Mouse (Mus musculus) MEL (cell line): ENCODE data around the gene Smarca2. TPM values are rescaled to one million over a fixed set of nuclear protein-coding genes. Genes with fewer than 3 reads are reported as not detected.

ENCODE experiments used
- DNase-seq: peaks from one replicate; pipeline ENCODE4 v3.0.0; 2011; ENCODE audit warnings: low read depth, low spot score
- H3K27ac ChIP-seq: 2 replicates; pipeline ENCODE4 v1.5.1; 2012; ENCODE audit warnings: low read depth, mild to moderate bottlenecking, control low read depth, low read length, moderate library complexity; ENCODE audit not compliant: control insufficient read depth
- H3K27me3 ChIP-seq, 2 experiments: fragments of 150-350 bp in 1 of 2; sonication (generic) in 1 of 2; 2 replicates each; pipeline ENCODE4 v1.6.1; 2012; ENCODE audit warnings: low read length in 2 of 2, mild to moderate bottlenecking in 2 of 2, improper control_type of control experiment in 1 of 2, moderate library complexity in 1 of 2; ENCODE audit not compliant: insufficient read depth in 2 of 2, control insufficient read depth in 1 of 2
- H3K36me3 ChIP-seq, 2 experiments: 2 replicates each; pipeline ENCODE4 v1.6.1; 2012 to 2014; ENCODE audit warnings: low read length in 2 of 2, improper control_type of control experiment in 1 of 2, inconsistent platforms in 1 of 2, mild to moderate bottlenecking in 1 of 2; ENCODE audit not compliant: insufficient read depth in 2 of 2, control insufficient read depth in 1 of 2
- H3K4me1 ChIP-seq, 2 experiments: fragments of 150-350 bp in 1 of 2; sonication (generic) in 1 of 2; 2 replicates each; pipeline ENCODE4 v1.6.1; 2012; ENCODE audit warnings: low read length in 2 of 2, improper control_type of control experiment in 1 of 2, mild to moderate bottlenecking in 1 of 2; ENCODE audit not compliant: insufficient read depth in 2 of 2, control insufficient read depth in 1 of 2
- H3K4me3 ChIP-seq, 2 experiments: fragments of 150-350 bp in 1 of 2; sonication (generic) in 1 of 2; 2 replicates each; pipeline ENCODE4 v1.5.1; 2012; ENCODE audit warnings: low read depth in 2 of 2, low read length in 2 of 2, mild to moderate bottlenecking in 2 of 2, moderate library complexity in 2 of 2, control low read depth in 1 of 2, improper control_type of control experiment in 1 of 2; ENCODE audit not compliant: control insufficient read depth in 1 of 2, insufficient read depth in 1 of 2
- H3K79me2 ChIP-seq: 2 replicates; pipeline ENCODE4 v1.6.1; 2012; ENCODE audit warnings: mild to moderate bottlenecking, low read length, moderate library complexity; ENCODE audit not compliant: control insufficient read depth, poor library complexity, insufficient read depth
- H3K9ac ChIP-seq: 2 replicates; pipeline ENCODE4 v1.6.1; 2012; ENCODE audit warnings: low read depth, mild to moderate bottlenecking, control low read depth, low read length, moderate library complexity; ENCODE audit not compliant: control insufficient read depth, poor library complexity, severe bottlenecking
- H3K9me3 ChIP-seq: fragments of 150-350 bp; sonication (generic); replicated peaks from 2 replicates; pipeline ENCODE4 v1.6.1; 2012; ENCODE audit warnings: mild to moderate bottlenecking, low read length, improper control_type of control experiment, moderate library complexity; ENCODE audit not compliant: insufficient read depth
- BHLHE40 ChIP-seq: IDR thresholded peaks from 2 replicates; pipeline ENCODE4 v1.6.1; 2012; ENCODE audit warnings: low read depth, mild to moderate bottlenecking, inconsistent platforms, low read length, improper control_type of control experiment, borderline replicate concordance
- CHD1 ChIP-seq: IDR thresholded peaks from 2 replicates; pipeline ENCODE4 v1.6.1; 2012; ENCODE audit warnings: low read depth, mild to moderate bottlenecking, inconsistent platforms, low read length, improper control_type of control experiment
- CHD2 ChIP-seq: IDR thresholded peaks from 2 replicates; pipeline ENCODE4 v1.6.1; 2011; ENCODE audit warnings: low read length, improper control_type of control experiment
- CTCF ChIP-seq, 3 experiments: IDR thresholded peaks in 2 of 3; conservative IDR thresholded peaks in 1 of 3; 2 replicates each; pipeline ENCODE4 v1.5.1; 2011 to 2012; ENCODE audit warnings: low read length in 3 of 3, low read depth in 2 of 3, mild to moderate bottlenecking in 2 of 3, improper control_type of control experiment in 1 of 3, inconsistent platforms in 1 of 3, mixed read lengths in 1 of 3, moderate library complexity in 1 of 3; ENCODE audit not compliant: control insufficient read depth in 1 of 3, insufficient read depth in 1 of 3, poor library complexity in 1 of 3, severe bottlenecking in 1 of 3
- ELF1 ChIP-seq: IDR thresholded peaks from 2 replicates; pipeline ENCODE4 v1.6.1; 2014; ENCODE audit warnings: low read depth, mild to moderate bottlenecking, inconsistent platforms, low read length, improper control_type of control experiment, moderate library complexity
- EP300 ChIP-seq, 2 experiments: IDR thresholded peaks; 2 replicates each; pipeline ENCODE4 v1.6.1; 2011; ENCODE audit warnings: improper control_type of control experiment in 2 of 2, low read length in 2 of 2, low read depth in 1 of 2, mild to moderate bottlenecking in 1 of 2
- ETS1 ChIP-seq: IDR thresholded peaks from 2 replicates; pipeline ENCODE4 v1.6.1; 2012; ENCODE audit warnings: low read depth, mild to moderate bottlenecking, inconsistent platforms, low read length, improper control_type of control experiment, moderate library complexity
- GABPA ChIP-seq: IDR thresholded peaks from 2 replicates; pipeline ENCODE4 v1.6.1; 2012; ENCODE audit warnings: low read depth, mild to moderate bottlenecking, inconsistent platforms, low read length, improper control_type of control experiment, moderate library complexity
- GATA1 ChIP-seq: IDR thresholded peaks from 2 replicates; pipeline ENCODE4 v1.6.1; 2011; ENCODE audit warnings: low read depth, low read length, improper control_type of control experiment
- HCFC1 ChIP-seq: IDR thresholded peaks from 2 replicates; pipeline ENCODE4 v1.6.1; 2012; ENCODE audit warnings: low read depth, mild to moderate bottlenecking, inconsistent platforms, low read length, improper control_type of control experiment, moderate library complexity
- JUND ChIP-seq: IDR thresholded peaks from 2 replicates; pipeline ENCODE4 v1.6.1; 2011; ENCODE audit warnings: low read depth, mild to moderate bottlenecking, improper control_type of control experiment, low read length
- KAT2A ChIP-seq: conservative IDR thresholded peaks from 2 replicates; pipeline ENCODE4 v1.6.1; 2012; ENCODE audit warnings: low read depth, low read length, improper control_type of control experiment, inconsistent platforms
- MAFK ChIP-seq: IDR thresholded peaks from 2 replicates; pipeline ENCODE4 v1.6.1; 2011; ENCODE audit warnings: low read depth, mild to moderate bottlenecking, low read length, improper control_type of control experiment, borderline replicate concordance
- MAX ChIP-seq: IDR thresholded peaks from 2 replicates; pipeline ENCODE4 v1.6.1; 2011; ENCODE audit warnings: low read length, improper control_type of control experiment
- MAZ ChIP-seq: IDR thresholded peaks from 2 replicates; pipeline ENCODE4 v1.6.1; 2012; ENCODE audit warnings: low read depth, mild to moderate bottlenecking, inconsistent platforms, low read length, improper control_type of control experiment
- MEF2A ChIP-seq: IDR thresholded peaks from 2 replicates; pipeline ENCODE4 v1.6.1; 2014; ENCODE audit warnings: low read depth, mild to moderate bottlenecking, inconsistent platforms, low read length, improper control_type of control experiment; ENCODE audit not compliant: poor library complexity, insufficient replicate concordance, severe bottlenecking; ENCODE audit errors: extremely low read depth
- MXI1 ChIP-seq: IDR thresholded peaks from 2 replicates; pipeline ENCODE4 v1.6.1; 2011; ENCODE audit warnings: mild to moderate bottlenecking, low read depth, low read length, improper control_type of control experiment
- MYB ChIP-seq: IDR thresholded peaks from 2 replicates; pipeline ENCODE4 v1.6.1; 2011; ENCODE audit warnings: mild to moderate bottlenecking, low read depth, low read length, improper control_type of control experiment
- MYC ChIP-seq: IDR thresholded peaks from 2 replicates; pipeline ENCODE4 v1.6.1; 2011; ENCODE audit warnings: low read depth, mild to moderate bottlenecking, low read length, improper control_type of control experiment, moderate library complexity
- NELFE ChIP-seq: IDR thresholded peaks from 2 replicates; pipeline ENCODE4 v1.6.1; 2011; ENCODE audit warnings: low read depth, low read length, improper control_type of control experiment
- POLR2AphosphoS2 ChIP-seq: IDR thresholded peaks from 2 replicates; pipeline ENCODE4 v1.6.1; 2011; ENCODE audit warnings: low read length, improper control_type of control experiment
- POLR2AphosphoS5 ChIP-seq: IDR thresholded peaks from 2 replicates; pipeline ENCODE4 v1.6.1; 2012; ENCODE audit warnings: low read depth, borderline replicate concordance, mild to moderate bottlenecking, inconsistent platforms, low read length, moderate library complexity, mixed read lengths
- RAD21 ChIP-seq: IDR thresholded peaks from 2 replicates; pipeline ENCODE4 v1.6.1; 2011; ENCODE audit warnings: mild to moderate bottlenecking, low read depth, low read length, improper control_type of control experiment
- RCOR1 ChIP-seq: IDR thresholded peaks from 2 replicates; pipeline ENCODE4 v1.6.1; 2012; ENCODE audit warnings: low read depth, mild to moderate bottlenecking, inconsistent platforms, low read length, improper control_type of control experiment
- SMC3 ChIP-seq: IDR thresholded peaks from 2 replicates; pipeline ENCODE4 v1.6.1; 2011; ENCODE audit warnings: low read depth, low read length, improper control_type of control experiment
- TAL1 ChIP-seq: IDR thresholded peaks from 2 replicates; pipeline ENCODE4 v1.6.1; 2012; ENCODE audit warnings: mild to moderate bottlenecking, inconsistent platforms, low read length, moderate library complexity, mixed read lengths
- TBP ChIP-seq: IDR thresholded peaks from 2 replicates; pipeline ENCODE4 v1.8.0; 2011; ENCODE audit warnings: low read depth, low read length, improper control_type of control experiment
- TCF12 ChIP-seq: IDR thresholded peaks from 2 replicates; pipeline ENCODE4 v1.6.1; 2014; ENCODE audit warnings: low read depth, mild to moderate bottlenecking, inconsistent platforms, low read length, improper control_type of control experiment, moderate library complexity
- USF2 ChIP-seq, 2 experiments: IDR thresholded peaks; 2 replicates each; pipeline ENCODE4 v1.6.1; 2011 to 2012; ENCODE audit warnings: improper control_type of control experiment in 2 of 2, low read length in 2 of 2, borderline replicate concordance in 1 of 2, inconsistent platforms in 1 of 2, low read depth in 1 of 2, mild to moderate bottlenecking in 1 of 2; ENCODE audit not compliant: insufficient read depth in 1 of 2
- ZC3H11A ChIP-seq: IDR thresholded peaks from 2 replicates; pipeline ENCODE4 v1.6.1; 2012; ENCODE audit warnings: low read depth, mild to moderate bottlenecking, inconsistent platforms, low read length, improper control_type of control experiment
- ZKSCAN1 ChIP-seq: IDR thresholded peaks from 2 replicates; pipeline ENCODE4 v1.6.1; 2012; ENCODE audit warnings: low read depth, mild to moderate bottlenecking, inconsistent platforms, low read length, improper control_type of control experiment, moderate library complexity
- ZMIZ1 ChIP-seq: IDR thresholded peaks from 2 replicates; pipeline ENCODE4 v1.6.1; 2012; ENCODE audit warnings: low read depth, mild to moderate bottlenecking, inconsistent platforms, low read length, improper control_type of control experiment, moderate library complexity
- ZNF384 ChIP-seq: IDR thresholded peaks from 2 replicates; pipeline ENCODE4 v1.6.1; 2012; ENCODE audit warnings: low read depth, mild to moderate bottlenecking, inconsistent platforms, low read length, improper control_type of control experiment
- polyA plus RNA-seq, 2 experiments: library from polyadenylated mRNA; stranded (reverse) in 1 of 2; unstranded in 1 of 2; fragments of >175 nt in 1 of 2; fragments of >200 nt in 1 of 2; gene quantifications; 2 replicates each; pipeline versions ENCODE4 v1.2.1 to v1.2.4; 2012; ENCODE audit warnings: low replicate concordance in 2 of 2, low read depth in 1 of 2; ENCODE audit not compliant: insufficient read length in 2 of 2, insufficient read depth in 1 of 2, missing spikeins in 1 of 2
- total RNA-seq: library from RNA; depleted of rRNA; stranded (reverse); fragments of 300-350 nt; gene quantifications from 2 replicates; pipeline ENCODE4 v1.2.3, GENCODE M21; 2012

Gene Smarca2
- total and polyA plus RNA-seq, 3 experiments = 6.6 to 23.2 TPM; not detected in 1

- peak; percentile 46; the same call in 1 of the 2 replicates for TF ChIP-seq MAX
- no peak for TF ChIP-seq POLR2AphosphoS5
- 0 out of 2 replicates have a peak, but pooled peaks have one; percentile 27 for TF ChIP-seq RCOR1
- no peak for TF ChIP-seq MAZ
- no peak for TF ChIP-seq ELF1
- TF ChIP-seq NELFE = no peak
- no peak for TF ChIP-seq ZKSCAN1
- no peak for TF ChIP-seq MAFK
- no peak for TF ChIP-seq SMC3
- TF ChIP-seq TCF12 = no peak
- no peak for TF ChIP-seq JUND
- no peak for TF ChIP-seq USF2 (IDR thresholded peaks at IDR 0.05; ENCODE audit: borderline replicate concordance in 1 of 2, insufficient read depth in 1 of 2, low read depth in 1 of 2, low read length in 2 of 2)
- TF ChIP-seq CHD1 = no peak
- TF ChIP-seq ZC3H11A = no peak
- TF ChIP-seq MXI1 = peak; percentile 95
- TF ChIP-seq KAT2A = no peak
- TF ChIP-seq GATA1 = peak; percentile 45
- no peak for TF ChIP-seq RAD21
- no peak for TF ChIP-seq ZMIZ1
- no peak for TF ChIP-seq POLR2AphosphoS2
- TF ChIP-seq, all 39 proteins: peak for 7
Measured at GRCm38 (mm10) chr19:26609637-26610036, 4.8 kb downstream of the Smarca2 start (continued).

- Histone ChIP-seq H3K27ac (peak overlapping the region; percentile 46), H3K4me1 (peaks cover 35 to 38% of the 10 kb centered on the region in 2 experiments)
- peak; percentile 77 for DNase-seq
- TF ChIP-seq ETS1 (peak; percentile 74), BHLHE40 (no peak), ELF1 (no peak), MAFK (peak; percentile 36; the same call in 1 of the 2 replicates), GATA1 (peak; percentile 79), GABPA (no peak), RAD21 (no peak), TBP (no peak), ZC3H11A (no peak), MEF2A (peak; percentile 49; the same call in 1 of the 2 replicates), EP300 (IDR thresholded peaks at IDR 0.05; ENCODE audit: low read depth in 1 of 2, low read length in 2 of 2) (peak; percentile 83 to 85), KAT2A (no peak), ZMIZ1 (no peak), CTCF (IDR thresholded peaks at IDR 0.05 in 2 of 3, conservative IDR thresholded peaks at IDR 0.05 in 1 of 3; ENCODE audit: control insufficient read depth in 1 of 3, insufficient read depth in 1 of 3, low read depth in 2 of 3, low read length in 3 of 3, poor library complexity in 1 of 3, severe bottlenecking in 1 of 3) (no peak), MAX (no peak), HCFC1 (no peak), CHD1 (no peak), MYC (no peak), TAL1 (peak; percentile 85), POLR2AphosphoS5 (no peak), USF2 (IDR thresholded peaks at IDR 0.05; ENCODE audit: borderline replicate concordance in 1 of 2, insufficient read depth in 1 of 2, low read depth in 1 of 2, low read length in 2 of 2) (no peak), SMC3 (no peak), NELFE (no peak), JUND (no peak), ZNF384 (no peak), CHD2 (no peak), MYB (no peak)
Measured at GRCm38 (mm10) chr19:26612995-26613394, 8.1 kb downstream of the Smarca2 start.

More at GRCm38 (mm10) chr19:26612995-26613394, 8.1 kb downstream of the Smarca2 start:
- Histone ChIP-seq H3K4me3 (peak overlapping the region in 1 of 2 experiments; percentile 31; a peak in 2 of 4 replicates), H3K36me3 (peaks cover 0 to 43% of the 10 kb centered on the region in 2 experiments; a peak in 2 of 4 replicates), H3K9ac (no peak overlapping the region), H3K9me3 (no peaks in the 10 kb centered on the region), H3K79me2 (peaks cover 14% of the 10 kb centered on the region), H3K27me3 (no peaks in the 10 kb centered on the region)
